Mouse (Mus musculus): ENCODE results near the gene Vps52.

- TF ChIP-seq CTCF (IDR thresholded peaks at IDR 0.05; ENCODE audit: control insufficient read depth, insufficient read depth, insufficient read length), result no peak
- no peak for TF ChIP-seq MAX (IDR thresholded peaks at IDR 0.05)
- no peak for TF ChIP-seq CEBPB (IDR thresholded peaks at IDR 0.05; ENCODE audit: low read depth)
- no peak for TF ChIP-seq MYOD1 (IDR thresholded peaks at IDR 0.05; ENCODE audit: control insufficient read depth, insufficient read length, low read depth)
Observed at GRCm38 (mm10) chr17:33916847-33917655, 38.6 kb upstream of the Vps52 start.
